In genomic region chr9:74758025-74758424, GRCm38 (mm10) we compare ENCODE assay signal across 27 mouse cellular contexts.
"Had no signal": no experiment of that assay in that cellular context is flagged by ENCODE, and none has a peak within 500 bp of the region (broad histone marks: within the 10 kb centered on the region; RNA-seq: fewer than 3 reads in every experiment).

No protein-coding gene starts in this region.

- H3K27ac ChIP-seq: heart, adult 2 months; heart, embryonic 13.5 days; heart, embryonic 15.5 days; hindbrain, embryonic 12.5 days; hindbrain, embryonic 14.5 days; kidney, embryonic 15.5 days; kidney, postnatal 0 days; left cerebral cortex, adult 2 months; limb, embryonic 10.5 days; limb, embryonic 12.5 days; liver, embryonic 13.5 days had no signal

- H3K4me1 ChIP-seq: heart, embryonic 13.5 days; heart, embryonic 15.5 days; hindbrain, embryonic 12.5 days; kidney, embryonic 15.5 days; limb, embryonic 10.5 days; limb, embryonic 12.5 days; liver, embryonic 13.5 days had no signal

- H3K4me2 ChIP-seq: heart, embryonic 11.5 days; heart, embryonic 13.5 days; heart, embryonic 15.5 days; hindbrain, embryonic 12.5 days; hindbrain, embryonic 14.5 days; kidney, embryonic 15.5 days; limb, embryonic 12.5 days; liver, embryonic 11.5 days; liver, embryonic 13.5 days had no signal

- H3K27me3 ChIP-seq: heart, embryonic 13.5 days; heart, embryonic 15.5 days; hindbrain, embryonic 12.5 days; kidney, embryonic 15.5 days; limb, embryonic 12.5 days; liver, embryonic 13.5 days had no signal

- H3K36me3 ChIP-seq: heart, embryonic 13.5 days; heart, embryonic 15.5 days; hindbrain, embryonic 12.5 days; kidney, embryonic 15.5 days; limb, embryonic 10.5 days; limb, embryonic 12.5 days; liver, embryonic 13.5 days had no signal

- ATAC-seq: hindbrain, embryonic 16.5 days; intestine, embryonic 16.5 days had no signal

- DNase-seq: gastrocnemius, postnatal 14 days; gastrocnemius, postnatal 36 days; heart, adult 11 months; heart, adult 2 months; heart, postnatal 14 days; heart, postnatal 36 days; kidney, adult 11 months; kidney, adult 2 months; kidney, adult 9 months; kidney, postnatal 14 days; kidney, postnatal 36 days; layer of hippocampus, adult 9-11 months; liver; liver, embryonic 13.5 days had no signal

- H3K4me3 ChIP-seq: heart, adult 2 months; heart, embryonic 13.5 days; heart, embryonic 15.5 days; hindbrain, embryonic 12.5 days; kidney, embryonic 15.5 days; left cerebral cortex, adult 2 months; limb, embryonic 10.5 days; limb, embryonic 12.5 days; liver, embryonic 13.5 days had no signal

- H3K9me3 ChIP-seq: heart, embryonic 13.5 days; heart, embryonic 15.5 days; hindbrain, embryonic 12.5 days; kidney, embryonic 15.5 days; limb, embryonic 10.5 days; limb, embryonic 12.5 days; liver, embryonic 13.5 days had no signal

- H3K9ac ChIP-seq: heart, embryonic 13.5 days; heart, embryonic 15.5 days; hindbrain, embryonic 12.5 days; hindbrain, embryonic 14.5 days; kidney, embryonic 15.5 days; limb, embryonic 12.5 days; liver, embryonic 13.5 days had no signal
